Mouse (Mus musculus): ENCODE results near the gene Krtap9-3.

Gene Krtap9-3

DNA sequence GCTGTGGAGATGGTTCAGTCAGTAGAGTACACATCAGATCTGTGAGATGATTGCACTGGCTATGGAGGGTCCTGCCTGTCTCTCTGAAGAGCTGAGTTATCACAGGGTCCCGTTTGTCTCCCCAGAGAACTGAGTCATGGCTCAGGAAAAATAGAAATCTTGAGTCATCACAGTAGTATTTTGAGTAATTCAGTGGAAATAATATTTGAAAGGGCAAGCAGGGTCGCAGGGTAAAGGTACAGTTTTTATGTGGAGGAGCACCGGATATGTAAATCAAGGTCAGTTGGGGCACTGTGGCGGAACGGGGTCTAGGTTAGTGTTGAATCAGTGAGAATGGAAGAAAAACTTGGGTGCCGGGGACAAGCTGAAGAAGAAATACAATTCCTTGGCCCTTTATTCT lies 35.3 kb downstream of the Krtap9-3 start:
- no peak for DNase-seq

DNA sequence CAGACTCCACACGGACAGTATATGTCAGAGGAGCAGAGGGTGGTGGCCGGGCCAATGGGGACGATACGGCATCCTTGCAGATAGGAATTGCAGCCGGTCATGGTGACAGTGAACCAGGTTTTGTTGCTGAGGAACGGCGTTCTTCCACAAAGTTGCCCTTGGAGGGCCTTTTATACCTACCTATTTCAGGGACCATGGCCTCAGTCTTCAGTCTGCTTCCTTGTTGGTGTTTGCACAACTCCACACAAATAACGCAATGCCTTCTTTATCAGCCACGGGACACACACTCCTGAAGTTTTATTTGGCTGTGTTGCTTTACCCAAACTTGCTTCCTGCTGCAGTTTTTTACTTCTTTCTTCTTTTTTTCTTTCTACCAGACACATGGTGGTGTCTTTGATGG lies 38.5 kb downstream of the Krtap9-3 start, which contains the start of gene Gm11939:
Gene Gm11939 (minus strand): TSS at position 101 of the 400 bp plus-strand sequence.
- DNase-seq = no peak

DNA sequence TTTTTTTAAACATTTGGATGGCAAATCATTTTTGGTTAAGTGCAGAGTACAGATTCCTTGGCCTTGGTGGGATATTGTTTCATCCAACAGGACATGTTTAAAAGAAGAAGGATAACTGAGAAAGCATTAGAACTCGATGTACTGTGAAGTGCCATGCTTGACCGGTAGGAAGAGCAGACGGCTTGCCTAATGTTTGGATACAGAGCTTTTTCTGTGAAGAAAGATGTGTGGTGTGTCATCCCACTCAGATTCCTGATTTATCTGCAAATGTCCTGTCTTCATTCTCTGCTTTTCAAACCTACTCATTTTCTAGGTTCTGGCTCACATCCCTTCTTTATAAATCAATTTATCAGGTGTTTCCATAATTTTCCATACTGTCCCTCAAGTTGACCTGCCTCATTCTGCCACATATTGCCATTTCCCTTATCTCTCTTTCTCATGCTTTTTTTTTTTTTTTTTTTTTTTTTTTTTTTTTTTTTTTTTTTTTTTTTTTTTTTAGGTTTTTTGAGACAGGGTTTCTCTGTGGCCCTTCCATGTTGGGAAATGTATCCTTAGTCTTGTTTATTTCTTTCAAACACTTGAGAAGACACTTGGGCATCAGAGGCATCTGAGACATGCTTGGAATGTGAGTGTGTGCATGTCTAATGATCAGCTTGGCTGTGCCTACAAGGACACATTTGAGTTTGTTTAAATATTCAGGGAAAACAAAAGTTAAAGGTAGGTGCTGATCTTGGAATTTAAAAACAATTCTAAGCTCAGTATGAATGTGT lies 39.7 kb downstream of the Krtap9-3 start:
- no peak for DNase-seq

DNA sequence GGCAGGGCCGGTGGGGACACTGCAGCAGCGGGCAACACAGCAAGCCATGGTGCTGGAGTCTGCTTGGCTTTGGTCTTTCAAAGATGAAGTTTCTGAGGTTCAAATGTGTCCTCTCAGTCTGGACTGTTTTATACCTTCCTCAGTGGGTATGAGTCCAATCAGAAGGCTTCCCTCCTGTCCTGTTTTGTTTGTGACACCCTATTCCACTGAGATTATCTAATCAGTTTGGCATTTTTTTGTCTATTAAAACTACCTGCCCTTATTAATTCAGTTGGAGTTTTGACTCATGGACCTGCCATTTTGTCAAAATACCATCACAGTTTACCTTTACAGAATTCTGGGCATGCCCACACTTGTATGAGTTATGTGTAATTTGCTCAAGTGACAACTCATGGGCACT lies 41.2 kb downstream of the Krtap9-3 start, which contains the start of gene Krtap3-2:
Gene Krtap3-2 (minus strand): TSS at position 101 of the 400 bp plus-strand sequence.
- DNase-seq = no peak

GRCm38 (mm10) chr11:99556195-99556594 lies 41.7 kb downstream of the Krtap9-3 start:
- no peak for DNase-seq

GRCm38 (mm10) chr11:99550765-99551164 lies 47.1 kb downstream of the Krtap9-3 start, which contains the start of gene Krtap3-3:
Gene Krtap3-3, minus strand, starts transcription at chr11:99550865.
- no peak for DNase-seq

- no peak for DNase-seq
Observed at GRCm38 (mm10) chr11:99547892-99548291, 50.0 kb downstream of the Krtap9-3 start.
